Mouse (Mus musculus) bone marrow macrophage, adult 2 months (primary cell): Measurements from ENCODE around the gene Sall1.

Source experiments
- CTCF ChIP-seq: IDR thresholded peaks from 2 replicates; pipeline ENCODE4 v1.5.1; 2012; ENCODE audit warnings: low read depth, mild to moderate bottlenecking, low read length, moderate library complexity
- POLR2A ChIP-seq: IDR thresholded peaks from 2 replicates; pipeline ENCODE4 v1.6.1; 2012; ENCODE audit warnings: mild to moderate bottlenecking, low read depth, low read length, borderline replicate concordance

DNA sequence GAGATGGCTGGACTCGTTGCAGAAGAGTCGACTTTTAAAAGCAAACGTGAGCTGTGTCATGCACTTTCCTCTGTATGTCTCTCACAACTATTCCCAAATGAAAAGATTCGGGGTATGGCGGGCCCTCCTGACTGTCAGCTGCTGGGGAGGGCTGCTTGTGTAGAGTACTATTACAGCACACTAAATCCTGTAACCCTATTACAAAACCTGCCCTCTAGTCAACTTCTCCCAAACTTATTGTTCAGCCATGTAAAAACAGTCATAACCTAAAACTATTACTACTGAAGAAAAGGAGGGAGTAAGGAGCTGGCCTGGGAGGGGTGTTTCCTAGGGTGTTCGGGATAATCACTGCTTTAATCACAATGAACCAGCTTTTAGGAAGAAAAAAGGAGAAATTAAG lies 4.1 kb downstream of the Sall1 start:
- no peak for TF ChIP-seq CTCF
- no peak for TF ChIP-seq POLR2A
